Mouse (Mus musculus): ENCODE measurements around the gene Olfr224. TPM values are rescaled to one million over a fixed set of nuclear protein-coding genes. Genes with fewer than 3 reads are reported as not detected.
"Not testable (repeated sequence)": the region's sequence is repeated elsewhere in the genome, so short reads cannot be mapped to it uniquely, and the experiment has no call there.

Olfr224 gene
- total RNA-seq, 2 experiments from 2014 or later, result not detected

DNA sequence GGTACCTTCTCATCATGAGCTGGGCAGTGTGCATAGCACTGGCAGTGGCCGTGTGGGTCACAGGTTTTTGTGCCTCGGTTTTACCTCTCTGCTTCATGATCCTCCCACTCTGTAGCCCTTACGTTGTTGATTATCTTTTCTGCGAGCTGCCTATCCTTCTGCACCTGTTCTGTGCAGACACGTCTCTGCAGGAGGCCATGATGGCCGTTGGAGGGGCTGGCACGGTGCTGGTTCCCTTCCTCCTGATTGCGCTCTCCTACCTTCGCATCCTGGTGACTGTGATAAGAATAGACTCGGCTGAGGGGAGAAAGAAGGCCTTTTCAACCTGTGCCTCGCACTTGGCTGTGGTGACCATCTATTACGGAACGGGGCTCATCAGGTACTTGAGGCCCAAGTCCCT lies 27.5 kb upstream of the Olfr224 start:
- no peak for DNase-seq (ENCODE audit: extremely low spot score in 1 of 2, low spot score in 2 of 2)
- TF ChIP-seq CTCF (IDR thresholded peaks at IDR 0.05), result no peak
- intact Hi-C loops (cut with DNase I), result no loop called here
- no peak overlapping the region for H3K4me3 ChIP-seq
- H3K27ac ChIP-seq, result no peak overlapping the region

DNA sequence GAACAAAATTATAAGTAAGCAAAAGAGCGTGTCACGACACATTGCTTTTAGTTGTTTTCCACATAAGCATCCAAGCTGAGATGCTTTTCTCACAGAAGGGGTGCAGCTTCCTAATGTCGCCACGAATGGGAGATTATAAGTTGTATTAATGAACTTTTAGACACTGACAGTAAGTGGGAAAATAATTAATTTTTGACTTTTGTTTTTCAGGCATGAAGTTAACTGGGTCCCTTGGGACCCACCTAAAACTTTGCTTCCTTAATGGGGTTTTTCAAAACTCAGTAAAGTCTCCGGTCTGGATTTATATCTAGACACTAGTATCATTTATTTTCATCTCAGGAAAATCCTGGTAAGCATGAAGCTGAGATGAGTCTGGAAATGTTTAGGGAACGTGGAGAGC lies 24.5 kb upstream of the Olfr224 start, which contains the start of gene Olfr324:
Gene Olfr324 (plus strand): TSS at position 301 of the 400 bp plus-strand sequence.
- no peak within 1 kb of the TSS for H3K4me3 ChIP-seq
- intact Hi-C loops (cut with DNase I), result no loop called here
- TF ChIP-seq CTCF (IDR thresholded peaks at IDR 0.05), result no peak
- no peak for DNase-seq (ENCODE audit: extremely low spot score in 1 of 2, low spot score in 2 of 2)
- no peak within 1 kb of the TSS for H3K27ac ChIP-seq

DNA sequence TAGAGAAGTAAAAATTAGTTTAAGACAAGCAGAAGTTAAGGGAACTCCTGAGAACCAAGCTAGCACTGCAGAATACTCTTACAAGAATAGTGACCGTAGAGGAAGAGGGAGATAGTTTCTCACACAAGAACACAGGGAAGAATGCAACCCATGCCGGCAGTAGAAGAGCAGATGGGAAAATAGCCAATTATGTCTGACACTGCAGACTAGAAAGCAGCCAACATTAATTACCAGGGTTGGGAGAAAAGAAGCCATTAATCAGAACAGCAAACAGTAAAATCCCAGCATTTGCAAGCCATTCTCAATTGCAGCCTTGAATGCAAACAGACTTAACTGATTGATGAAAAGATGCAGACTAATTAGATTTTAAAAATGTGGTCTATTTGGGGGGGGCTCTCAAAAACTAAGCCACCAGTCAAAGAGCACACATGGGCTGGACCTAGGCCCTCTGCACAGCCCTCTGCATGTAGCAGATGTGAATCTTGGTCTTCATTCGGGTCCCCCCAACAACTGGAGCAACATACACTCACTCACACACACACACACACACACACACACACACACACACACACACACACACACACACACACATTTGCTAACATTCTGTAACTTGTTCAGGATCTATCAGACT lies 18.4 kb upstream of the Olfr224 start:
- no peak for TF ChIP-seq CTCF (IDR thresholded peaks at IDR 0.05)
- intact Hi-C loops (cut with DNase I), result no loop called here
- H3K4me3 ChIP-seq, result no peak overlapping the region
- no peak overlapping the region for H3K27ac ChIP-seq
- no peak for DNase-seq (ENCODE audit: extremely low spot score in 1 of 2, low spot score in 2 of 2)

DNA sequence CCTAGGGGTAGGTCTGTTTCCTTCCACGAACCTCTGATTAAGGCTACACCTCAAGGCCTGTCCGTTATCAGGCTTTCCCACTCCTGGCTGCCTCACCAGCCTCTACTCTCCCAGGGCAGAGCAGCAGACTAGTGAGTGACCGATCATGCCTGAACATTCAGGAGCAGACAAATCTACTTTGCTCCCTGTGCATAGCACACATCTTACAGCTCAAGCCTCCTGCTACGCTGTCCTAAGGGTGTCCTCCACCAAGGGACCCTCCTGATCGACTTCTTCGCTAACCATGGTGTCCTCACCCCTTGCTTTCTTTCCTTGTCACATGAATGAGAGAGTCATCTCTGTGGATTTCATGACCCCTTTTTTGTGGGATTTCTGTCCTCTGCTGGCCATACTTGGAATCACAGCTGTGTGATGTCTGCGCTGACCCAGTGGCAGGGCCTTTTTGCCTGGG lies 17.6 kb upstream of the Olfr224 start:
- H3K27ac ChIP-seq, result no peak overlapping the region
- H3K4me3 ChIP-seq, result no peak overlapping the region
- intact Hi-C loops (cut with DNase I), result loop anchor here (2.0 kb wide), 1 partner anchor 185 kb away; no protein-coding TSS in a partner anchor
- TF ChIP-seq CTCF (IDR thresholded peaks at IDR 0.05), result peak; percentile 90
- peak in 1 of 2 experiments; percentile 40 for DNase-seq (ENCODE audit: extremely low spot score in 1 of 2, low spot score in 2 of 2)

DNA sequence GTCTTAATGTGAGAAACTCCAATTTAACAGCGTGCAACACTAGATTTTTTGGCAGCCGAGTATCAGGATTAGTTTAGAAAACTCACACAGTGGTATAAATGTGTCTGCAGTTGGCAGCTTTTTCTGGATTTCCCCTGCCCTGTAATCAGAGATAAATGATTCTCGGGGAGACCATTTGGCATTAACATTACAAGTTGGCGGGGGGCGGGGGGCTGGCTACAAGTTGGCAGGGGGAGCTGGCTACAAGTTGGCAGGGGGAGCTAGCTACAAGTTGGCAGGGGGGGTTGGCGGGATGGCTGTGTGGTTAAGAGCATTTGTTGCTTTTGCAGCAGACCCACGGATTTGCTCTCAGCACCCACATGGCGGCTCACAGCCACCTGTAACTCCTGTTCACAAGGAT lies 8.3 kb upstream of the Olfr224 start:
- no peak for DNase-seq (ENCODE audit: extremely low spot score in 1 of 2, low spot score in 2 of 2)
- intact Hi-C loops (cut with DNase I), result no loop called here
- Histone ChIP-seq H3K27ac (no peak overlapping the region), H3K4me3 (no peak overlapping the region)
- TF ChIP-seq CTCF (IDR thresholded peaks at IDR 0.05), result no peak

DNA sequence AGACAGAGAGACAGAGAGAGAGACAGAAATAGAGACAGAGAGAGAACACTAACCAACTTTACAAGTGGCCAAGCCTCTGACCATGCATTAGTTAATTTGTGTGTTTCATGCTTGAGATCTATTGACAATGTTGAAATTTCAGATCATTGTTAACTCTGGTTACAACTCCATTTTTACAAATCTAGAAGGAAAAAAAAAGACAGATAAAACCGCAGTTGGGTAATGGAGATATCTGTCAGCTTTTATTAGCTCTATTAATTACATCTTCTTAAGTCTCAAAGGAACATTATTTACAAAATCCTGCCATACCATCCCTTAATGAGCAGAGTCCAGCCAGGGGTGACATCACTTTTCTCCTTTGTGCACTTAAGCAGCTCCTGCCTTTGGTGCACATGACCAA lies 7.1 kb upstream of the Olfr224 start, which contains the start of gene Olfr325:
Gene Olfr325 (plus strand): TSS at position 301 of the 400 bp plus-strand sequence.
- intact Hi-C loops (cut with DNase I), result no loop called here
- H3K27ac ChIP-seq, result no peak within 1 kb of the TSS
- DNase-seq (ENCODE audit: extremely low spot score in 1 of 2, low spot score in 2 of 2), result no peak
- no peak within 1 kb of the TSS for H3K4me3 ChIP-seq
- no peak for TF ChIP-seq CTCF (IDR thresholded peaks at IDR 0.05)

DNA sequence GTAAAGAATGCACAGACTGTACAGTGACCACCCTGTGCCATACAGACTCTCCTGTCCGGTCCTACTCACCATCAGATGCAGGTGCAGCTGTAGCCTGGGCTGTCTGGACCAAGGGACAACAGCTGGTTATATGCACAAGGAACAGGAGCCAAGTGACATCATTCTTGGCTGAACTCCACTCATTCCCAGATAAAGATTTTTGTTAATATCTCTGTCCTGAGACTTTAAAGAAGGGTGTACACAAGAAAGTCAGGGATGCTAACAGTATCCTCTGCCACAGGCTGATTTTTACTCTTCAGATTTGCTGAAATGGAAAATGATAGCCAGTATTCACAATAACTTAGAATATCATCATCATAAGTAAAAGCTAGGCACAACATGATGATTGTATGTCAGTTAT lies 14.8 kb downstream of the Olfr224 start, which contains the start of gene Olfr328:
Gene Olfr328 (minus strand): TSS at position 101 of the 400 bp plus-strand sequence.
- intact Hi-C loops (cut with DNase I), result no loop called here

DNA sequence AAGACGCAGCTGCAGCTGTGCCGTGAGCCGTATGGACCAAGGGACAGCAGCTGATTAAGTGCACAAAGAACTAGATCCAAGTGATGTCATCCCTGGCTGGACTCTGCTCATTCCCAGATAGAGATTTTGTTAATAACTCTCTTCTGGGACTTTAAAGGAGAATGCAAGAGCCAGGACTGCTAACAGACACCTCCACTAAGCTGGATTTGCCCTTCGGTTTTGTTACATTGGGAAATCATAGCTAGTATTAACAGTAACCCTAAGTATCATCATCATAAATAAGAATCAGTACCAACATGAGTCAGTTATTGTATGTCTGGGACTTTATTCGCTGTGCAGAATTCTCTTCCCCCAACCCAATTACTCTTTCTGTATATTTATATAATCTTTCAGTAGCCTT lies 24.0 kb downstream of the Olfr224 start, which contains the start of gene Olfr329-ps:
Gene Olfr329-ps (minus strand): TSS at position 101 of the 400 bp plus-strand sequence.
- TF ChIP-seq CTCF (IDR thresholded peaks at IDR 0.05), result no peak
- Histone ChIP-seq H3K27ac (no peak within 1 kb of the TSS), H3K4me3 (no peak within 1 kb of the TSS)
- intact Hi-C loops (cut with DNase I), result no loop called here
- DNase-seq (ENCODE audit: extremely low spot score in 1 of 2, low spot score in 2 of 2), result no peak

More for the DNA sequence above, 14.8 kb downstream of the Olfr224 start, which contains the start of gene Olfr328:
- Histone ChIP-seq H3K27ac (no peak within 1 kb of the TSS), H3K4me3 (no peak within 1 kb of the TSS)
- DNase-seq (ENCODE audit: extremely low spot score in 1 of 2, low spot score in 2 of 2), result no peak
- TF ChIP-seq CTCF (IDR thresholded peaks at IDR 0.05), result no peak

DNA sequence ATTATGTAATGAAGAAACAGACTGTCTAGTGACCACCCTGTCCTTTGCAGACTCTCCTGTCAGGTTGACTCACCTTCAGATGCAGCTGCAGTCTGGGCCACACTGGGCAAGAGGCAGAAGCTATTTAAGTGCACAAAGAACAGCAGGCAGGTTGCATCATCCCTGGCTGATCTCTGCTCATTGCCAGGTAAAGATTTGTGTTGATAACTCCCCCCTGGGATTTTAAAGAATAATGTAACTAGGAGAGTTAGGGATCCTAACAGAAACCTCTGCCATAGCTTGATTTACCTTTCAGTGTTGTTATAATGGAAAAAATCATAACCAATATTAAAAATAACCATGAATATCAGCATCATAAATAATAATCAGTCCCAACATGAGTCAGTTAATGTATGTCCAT lies 35.6 kb downstream of the Olfr224 start, which contains the start of gene Olfr330:
Gene Olfr330 (minus strand): TSS at position 101 of the 400 bp plus-strand sequence.
- H3K4me3 ChIP-seq; DNase-seq (ENCODE audit: extremely low spot score in 1 of 2, low spot score in 2 of 2); H3K27ac ChIP-seq; intact Hi-C loops (cut with DNase I): not testable (repeated sequence)

DNA sequence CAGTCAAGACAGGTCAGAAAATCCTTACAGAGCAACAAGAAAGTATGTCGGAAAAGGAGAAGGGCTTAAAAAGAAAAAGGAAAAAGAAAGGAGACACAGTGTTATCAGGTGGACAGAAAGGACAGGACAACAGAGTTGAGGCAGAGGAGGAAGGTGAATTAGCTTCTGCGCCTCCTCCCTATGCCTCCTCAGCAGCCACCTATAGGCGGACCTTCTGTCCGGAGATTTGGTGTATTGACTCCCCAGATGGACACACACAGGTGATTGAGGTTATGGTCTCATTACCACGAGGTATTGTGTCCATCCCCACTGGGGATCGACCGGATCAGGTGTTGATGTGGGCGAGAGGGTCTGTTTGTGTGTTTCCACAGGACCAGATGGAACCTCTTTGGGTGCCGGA lies 50.6 kb downstream of the Olfr224 start:
- H3K27ac ChIP-seq; H3K4me3 ChIP-seq; intact Hi-C loops (cut with DNase I): not testable (repeated sequence)
- peak; percentile 24 to 30 for DNase-seq (ENCODE audit: extremely low spot score in 1 of 2, low spot score in 2 of 2)

DNA sequence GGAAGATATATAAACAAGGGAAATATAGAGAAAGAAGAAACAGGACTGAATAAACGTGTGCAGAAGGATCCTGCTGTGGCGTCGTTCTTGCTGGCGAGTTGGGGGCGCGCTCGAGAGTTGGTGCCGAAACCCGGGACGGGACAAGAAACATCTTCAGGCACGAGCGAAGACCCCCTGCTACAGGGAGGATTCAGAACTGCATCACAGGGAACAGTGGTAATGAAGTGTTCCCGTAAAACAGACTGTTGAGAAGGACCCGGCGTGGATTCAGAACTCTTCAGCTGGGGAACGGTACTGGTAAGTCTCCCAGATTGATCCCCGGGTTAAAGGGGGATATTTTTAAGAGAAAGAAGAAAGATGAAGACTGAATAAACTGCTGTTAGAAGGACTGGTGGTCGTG lies 51.4 kb downstream of the Olfr224 start:
- H3K27ac ChIP-seq; intact Hi-C loops (cut with DNase I); H3K4me3 ChIP-seq: not testable (repeated sequence)
- peak; percentile 79 to 81 for DNase-seq (ENCODE audit: extremely low spot score in 1 of 2, low spot score in 2 of 2)

Other genes starting within 250 kb of the Olfr224 start
- gene Zfp672, start 240.2 kb downstream of the Olfr224 start, total RNA-seq (2021), result 10 to 100 TPM; 46.2 to 49.7 TPM
- 10 to 100 TPM; 53.5 to 59.2 TPM for gene Sh3bp5l, start 239.8 kb downstream of the Olfr224 start, total RNA-seq (2021)
- not detected for gene Lypd8, start 191.5 kb downstream of the Olfr224 start, total RNA-seq (2021)
- gene 1810065E05Rik, start 149.4 kb downstream of the Olfr224 start, total RNA-seq (2021), result not detected
- not detected for gene Gm12253, start 138.0 kb downstream of the Olfr224 start, total RNA-seq (2021)
- not detected for gene Lypd9, start 117.6 kb downstream of the Olfr224 start, total RNA-seq (2021)
- gene Olfr30, start 108.3 kb downstream of the Olfr224 start, total RNA-seq (2021), result not detected
- gene Olfr332, start 78.0 kb downstream of the Olfr224 start, total RNA-seq (2021), result not detected
- gene Olfr331, start 68.0 kb downstream of the Olfr224 start, total RNA-seq (2021), result not detected
- gene Olfr330, start 35.7 kb downstream of the Olfr224 start, total RNA-seq (2021), result not detected
- gene Olfr329-ps, start 24.1 kb downstream of the Olfr224 start, total RNA-seq (2021), result not detected
- under 1 TPM; 0.12 to 0.27 TPM for gene Olfr328, start 14.9 kb downstream of the Olfr224 start, total RNA-seq (2021)
- gene Olfr325, start 7.2 kb upstream of the Olfr224 start, total RNA-seq (2021), result not detected
- gene Olfr324, start 24.6 kb upstream of the Olfr224 start, total RNA-seq (2021), result not detected
- gene 2210407C18Rik, start 45.5 kb upstream of the Olfr224 start, total RNA-seq (2021), result not detected
- gene Olfr323, start 59.9 kb upstream of the Olfr224 start, total RNA-seq (2021), result not detected
- not detected for gene Trim58, start 69.9 kb upstream of the Olfr224 start, total RNA-seq (2021)
- gene Olfr322, start 88.2 kb upstream of the Olfr224 start, total RNA-seq (2021), result not detected
- gene Olfr320, start 110.5 kb upstream of the Olfr224 start, total RNA-seq (2021), result not detected
- gene Olfr319, start 128.6 kb upstream of the Olfr224 start, total RNA-seq (2021), result not detected
- not detected for gene Olfr318, start 153.5 kb upstream of the Olfr224 start, total RNA-seq (2021)
- gene Olfr317, start 168.7 kb upstream of the Olfr224 start, total RNA-seq (2021), result under 1 TPM in 1 of 2 experiments, not detected in 1; 0.23 TPM
- gene Olfr316, start 182.2 kb upstream of the Olfr224 start, total RNA-seq (2021), result 1 to 10 TPM; 1.2 to 1.4 TPM
- not detected for gene Olfr315, start 202.6 kb upstream of the Olfr224 start, total RNA-seq (2021)
- gene Olfr314, start 212.4 kb upstream of the Olfr224 start, total RNA-seq (2021), result not detected
- gene Fam183b, start 231.4 kb upstream of the Olfr224 start, total RNA-seq (2021), result 1 to 10 TPM; 1.4 to 3.5 TPM
- gene Olfr313, start 244.4 kb upstream of the Olfr224 start, total RNA-seq (2021), result not detected